Mouse (Mus musculus): Measurements from ENCODE around the gene Vmn1r234.
"Not testable (repeated sequence)": the region's sequence is repeated elsewhere in the genome, so short reads cannot be mapped to it uniquely, and the experiment has no call there.

The Vmn1r234 gene

GRCm38 (mm10) chr17:21225787-21226186, at the start of gene Vmn1r234:
Gene Vmn1r234 (plus strand): TSS chr17:21226087.
- no peak for DNase-seq

DNA sequence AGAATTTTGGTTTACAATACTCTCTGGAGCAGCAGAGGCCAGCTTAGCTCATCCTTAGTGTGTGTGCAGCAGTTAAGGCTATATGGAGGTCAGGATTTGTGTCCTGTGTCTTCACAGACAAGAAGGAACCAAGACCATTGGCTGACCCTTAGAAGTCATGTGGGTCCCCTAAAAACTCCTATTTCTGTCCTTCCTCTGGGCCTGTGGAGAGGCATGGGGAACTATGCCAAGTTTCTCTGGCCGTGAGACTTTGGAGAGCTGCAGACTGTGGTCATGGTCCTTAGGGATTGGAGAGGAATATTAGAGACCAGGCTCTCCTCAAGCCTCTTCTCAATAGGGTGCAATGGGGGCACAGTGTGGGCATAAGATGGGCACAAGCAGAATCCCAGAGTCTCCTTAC, 14.8 kb upstream of the Vmn1r234 start:
- not testable (repeated sequence) for DNase-seq

DNA sequence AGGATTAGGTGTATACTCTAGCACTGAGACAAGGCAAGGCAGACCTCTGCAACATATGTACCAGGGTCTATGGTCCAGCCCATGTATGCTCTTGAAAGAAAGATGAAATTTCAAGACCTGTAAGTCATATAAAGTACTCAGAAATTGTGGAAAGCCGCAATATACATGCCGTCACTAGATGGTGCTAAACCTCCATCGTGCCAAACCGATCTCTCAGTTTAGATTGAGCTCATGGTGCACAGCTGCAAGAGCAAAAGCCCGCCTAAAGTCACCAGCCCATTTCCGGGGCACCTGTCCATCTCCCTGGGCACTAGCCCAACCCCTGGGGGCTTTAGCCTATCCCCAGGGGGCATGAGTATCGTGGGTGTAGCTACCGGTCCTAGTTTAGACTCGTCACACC, 5.8 kb downstream of the Vmn1r234 start:
- DNase-seq, result peak; percentile 60

DNA sequence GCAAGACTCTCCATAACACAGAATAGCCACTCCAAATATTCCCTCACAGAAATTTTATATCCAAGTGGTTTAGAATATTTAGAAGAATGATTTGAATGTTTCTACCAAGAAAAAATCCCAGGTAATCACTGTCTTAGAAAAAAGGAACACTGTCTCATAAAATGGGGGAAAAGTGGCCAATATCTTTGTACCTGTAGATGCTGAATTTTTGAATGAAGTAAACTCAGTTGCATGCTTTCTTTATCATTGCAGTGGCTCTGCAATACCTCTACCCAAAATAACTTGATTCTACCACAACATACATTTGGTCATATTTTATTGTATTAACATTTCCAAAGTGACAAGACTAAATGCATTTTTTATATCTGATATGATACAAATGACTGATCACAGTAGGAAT, 30.2 kb downstream of the Vmn1r234 start, which contains the start of gene Vmn1r235:
Gene Vmn1r235, plus strand, starts transcription at position 301 of the 400 bp plus-strand sequence.
- no peak for DNase-seq

DNA sequence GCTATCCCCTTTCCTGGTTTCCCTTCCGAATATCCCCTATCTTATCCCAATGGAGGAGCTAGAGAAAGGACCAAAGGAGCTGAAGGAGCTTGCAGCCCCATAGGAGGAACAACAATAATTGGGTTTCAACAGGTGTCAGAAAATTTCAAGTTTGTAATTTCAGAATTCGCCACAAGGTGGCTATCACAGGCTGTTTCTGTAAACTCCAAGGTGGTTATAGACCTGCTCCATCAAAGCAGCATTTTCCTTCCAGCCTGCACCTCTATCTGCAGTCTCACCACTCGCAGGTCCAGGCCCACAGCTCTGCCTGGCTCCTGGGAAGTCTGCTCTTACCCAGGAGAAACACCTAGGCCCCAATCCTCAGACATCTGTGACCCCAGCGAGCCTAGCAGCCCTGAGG, 46.2 kb downstream of the Vmn1r234 start:
- peak; percentile 35 for DNase-seq

- DNase-seq, result no peak
These were observed 56.8 kb downstream of the Vmn1r234 start, which contains the start of gene Vmn1r236 for GRCm38 (mm10) chr17:21282642-21283041. Gene Vmn1r236 (plus strand): TSS chr17:21282942.

DNA sequence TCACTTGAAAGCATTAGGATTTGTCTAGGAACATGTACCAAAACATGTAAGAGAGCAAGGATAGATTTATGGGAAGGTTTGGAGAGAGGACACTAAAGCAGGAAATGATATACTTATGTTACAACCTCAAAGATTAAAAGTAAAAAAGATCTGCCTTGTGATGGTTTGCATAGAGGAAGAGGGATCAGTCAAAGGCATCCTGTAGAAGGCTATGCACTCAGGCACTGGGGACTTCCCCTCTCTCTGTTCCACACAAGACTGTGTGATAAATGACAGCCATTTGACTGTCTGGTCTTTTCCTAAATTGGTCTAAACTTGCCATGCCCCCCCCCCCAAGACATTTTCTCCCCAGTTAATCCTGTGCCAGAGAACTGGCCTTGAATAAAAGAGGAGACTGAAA, 58.5 kb downstream of the Vmn1r234 start:
- DNase-seq, result no peak

All from thymus, postnatal 25 days (tissue).